Comparison of ENCODE assay signal across 9 mouse cellular contexts in the genomic region with DNA sequence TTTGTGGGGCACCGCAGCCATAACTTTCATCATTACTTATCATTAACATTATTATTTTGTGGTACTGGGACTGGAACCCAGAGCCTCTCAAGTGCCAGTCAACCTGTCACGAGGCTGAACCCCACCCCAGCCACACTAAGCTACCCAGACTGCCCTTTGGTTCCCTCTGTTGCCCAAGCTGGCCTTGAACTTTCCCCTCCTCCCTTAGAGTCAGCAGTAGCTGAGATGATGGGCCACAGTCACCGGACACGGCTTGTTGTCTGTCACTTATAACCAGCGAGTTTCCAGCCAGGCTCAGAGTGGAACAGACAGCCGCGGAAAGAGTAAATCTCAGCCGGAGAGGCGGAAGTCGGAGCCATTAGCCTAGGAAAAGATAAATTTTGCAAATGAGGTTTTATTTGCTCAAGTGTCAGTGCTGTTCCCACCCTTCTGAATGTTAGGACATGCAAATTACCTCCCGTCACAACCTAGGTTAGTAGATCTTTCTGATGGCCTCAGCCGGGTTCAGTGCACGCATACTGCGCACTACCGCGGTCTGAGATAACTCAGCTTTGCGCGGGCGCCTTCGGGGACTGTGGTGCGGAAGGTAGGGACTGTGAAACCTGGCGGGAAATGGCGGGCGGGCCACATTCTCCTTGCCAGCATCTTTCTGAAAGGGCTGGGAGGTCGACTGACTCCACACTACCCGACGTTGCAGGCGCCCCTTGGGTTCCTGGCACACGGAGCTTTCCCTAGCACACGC.
A peak's percentile ranks its signal among the peaks of the same experiment; 100 is the strongest.
DNase-seq lines count a peak whose midpoint lies in the region; ATAC-seq and TF ChIP-seq lines count a peak whose summit lies in the region.
"Had no signal": no experiment of that assay in that cellular context is flagged by ENCODE, and none has a peak within 500 bp of the region (broad histone marks: within the 10 kb centered on the region; RNA-seq: fewer than 3 reads in every experiment).

No protein-coding gene starts in this region.

- H3K27me3 ChIP-seq in heart, embryonic 10.5 days (ENCODE audit: insufficient read depth, poor library complexity, severe bottlenecking): peaks cover 52% of the 10 kb centered on the region
- peaks cover 72% of the 10 kb centered on the region for H3K27me3 ChIP-seq in embryonic facial prominence, embryonic 10.5 days (replicated peaks; ENCODE audit: low read depth, poor library complexity, severe bottlenecking)
- H3K27me3 ChIP-seq in hindbrain, postnatal 0 days (ENCODE audit: insufficient read depth, low read length): peaks cover 41% of the 10 kb centered on the region
- H3K27me3 ChIP-seq in midbrain, embryonic 11.5 days (ENCODE audit: control insufficient read depth, insufficient read depth, low read length): peaks cover 34% of the 10 kb centered on the region

- no peak for ATAC-seq in hindbrain, postnatal 0 days
- no peak for ATAC-seq in midbrain, embryonic 11.5 days (ENCODE audit: low FRiP score)

- H3K4me3 ChIP-seq in heart, embryonic 10.5 days: peak overlapping the region; percentile 54
- peak overlapping the region; percentile 43 for H3K4me3 ChIP-seq in embryonic facial prominence, embryonic 10.5 days
- peak overlapping the region; percentile 13; the same call in 1 of the 2 replicates for H3K4me3 ChIP-seq in hindbrain, postnatal 0 days (ENCODE audit: low read length)
- H3K4me3 ChIP-seq in midbrain, embryonic 11.5 days (ENCODE audit: low read depth, low read length): no peak overlapping the region

- peaks cover 24% of the 10 kb centered on the region for H3K4me1 ChIP-seq in heart, embryonic 10.5 days
- peaks cover 62% of the 10 kb centered on the region for H3K4me1 ChIP-seq in embryonic facial prominence, embryonic 10.5 days
- no peaks in the 10 kb centered on the region for H3K4me1 ChIP-seq in hindbrain, postnatal 0 days (ENCODE audit: insufficient read depth, low read length)
- peaks cover 4% of the 10 kb centered on the region; the same call in 1 of the 2 replicates for H3K4me1 ChIP-seq in midbrain, embryonic 11.5 days (ENCODE audit: control insufficient read depth, insufficient read depth, low read length)

- H3K36me3 ChIP-seq in heart, embryonic 10.5 days: no peaks in the 10 kb centered on the region
- H3K36me3 ChIP-seq in embryonic facial prominence, embryonic 10.5 days (replicated peaks): no peaks in the 10 kb centered on the region
- no peaks in the 10 kb centered on the region for H3K36me3 ChIP-seq in hindbrain, postnatal 0 days (ENCODE audit: insufficient read depth, low read length)
- H3K36me3 ChIP-seq in midbrain, embryonic 11.5 days (ENCODE audit: control insufficient read depth, insufficient read depth, low read length): no peaks in the 10 kb centered on the region

- H3K9ac ChIP-seq in hindbrain, postnatal 0 days (replicated peaks; ENCODE audit: low read length): no peak overlapping the region
- no peak overlapping the region for H3K9ac ChIP-seq in midbrain, embryonic 11.5 days (ENCODE audit: low read length)

- WGBS in heart, embryonic 10.5 days: 29% methylated on average over 30 of the region's 30 CpGs
- 37% methylated on average over 30 of the region's 30 CpGs for WGBS in embryonic facial prominence, embryonic 10.5 days
- WGBS in hindbrain, postnatal 0 days: 36% methylated on average over 30 of the region's 30 CpGs
- WGBS in midbrain, embryonic 11.5 days: 37% methylated on average over 30 of the region's 30 CpGs

- peak overlapping the region; percentile 22; the same call in 1 of the 2 replicates for H3K27ac ChIP-seq in heart, embryonic 10.5 days
- H3K27ac ChIP-seq in embryonic facial prominence, embryonic 10.5 days (replicated peaks): peak overlapping the region; percentile 54
- no peak overlapping the region for H3K27ac ChIP-seq in hindbrain, postnatal 0 days
- H3K27ac ChIP-seq in midbrain, embryonic 11.5 days (ENCODE audit: low read depth, low read length): no peak overlapping the region

- no peak for DNase-seq in heart, embryonic 10.5 days (ENCODE audit: low spot score)
- DNase-seq in heart, postnatal 25 days (ENCODE audit: low spot score): no peak
- peak; percentile 40 for DNase-seq in embryonic facial prominence, embryonic 10.5 days (ENCODE audit: low spot score)
- DNase-seq in hindbrain, postnatal 0 days (ENCODE audit: low spot score): no peak
- DNase-seq in midbrain, embryonic 11.5 days (ENCODE audit: low spot score, missing footprints): no peak
- DNase-seq in adrenal gland, adult 18-20 months (ENCODE audit: low spot score in 2 of 2): no peak
- no peak for DNase-seq in left cerebral cortex, postnatal 14 days (ENCODE audit: low spot score in 2 of 2)
- DNase-seq in cerebellum, adult 9-10 months: no peak
- DNase-seq: cerebellum, postnatal 14 days had no signal

- intact Hi-C loops in heart, postnatal 25 days (cut with DNase I): no loop called here
- intact Hi-C loops in left cerebral cortex, postnatal 14 days (cut with DNase I): no loop called here

- peak overlapping the region; percentile 45 for H3K4me2 ChIP-seq in hindbrain, postnatal 0 days (ENCODE audit: low read depth, low read length)
- H3K4me2 ChIP-seq in midbrain, embryonic 11.5 days: peak overlapping the region; percentile 15; the same call in 1 of the 2 replicates

- TF ChIP-seq CTCF in hindbrain, postnatal 0 days (IDR thresholded peaks at IDR 0.05; ENCODE audit: low read depth): no peak

- peaks cover 10% of the 10 kb centered on the region; the same call in 1 of the 2 replicates for H3K9me3 ChIP-seq in heart, embryonic 10.5 days
- H3K9me3 ChIP-seq in embryonic facial prominence, embryonic 10.5 days: peaks cover 13% of the 10 kb centered on the region
- H3K9me3 ChIP-seq in hindbrain, postnatal 0 days (ENCODE audit: low read length): peaks cover 2% of the 10 kb centered on the region; the same call in 1 of the 2 replicates
- peaks cover 4% of the 10 kb centered on the region; the same call in 1 of the 2 replicates for H3K9me3 ChIP-seq in midbrain, embryonic 11.5 days (ENCODE audit: control insufficient read depth, low read length)

Comparison
In these comparisons a context has a peak if more than half of its experiments do, and no peak if none do; other contexts are left out.
1. H3K27ac ChIP-seq: peak in heart, embryonic 10.5 days (single experiment) and embryonic facial prominence, embryonic 10.5 days (single experiment); none in hindbrain, postnatal 0 days (single experiment) and midbrain, embryonic 11.5 days (single experiment).